Mouse (Mus musculus): ENCODE results near the gene Tpgs1.

DNA sequence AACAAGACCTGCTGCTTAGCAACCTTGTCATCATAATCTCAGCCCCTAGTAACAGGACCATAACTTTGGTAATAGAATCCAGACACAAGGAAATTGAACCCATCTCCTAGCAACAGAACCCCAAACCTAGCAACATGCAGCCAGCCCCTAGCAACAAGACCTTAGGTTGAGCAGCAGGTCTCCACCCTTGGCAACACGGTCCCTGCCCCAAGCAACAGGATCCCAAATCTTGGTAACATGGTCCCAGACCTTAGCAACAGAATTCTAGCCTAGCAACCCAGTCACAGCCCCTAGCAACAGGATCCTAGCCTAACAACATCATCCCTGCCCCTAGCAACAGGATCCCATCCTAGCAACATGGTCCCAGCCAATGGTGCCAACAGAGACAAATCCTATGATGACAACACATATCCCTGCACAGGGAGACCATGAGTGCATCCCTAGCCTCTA lies 14.2 kb upstream of the Tpgs1 start:
- TF ChIP-seq CTCF (IDR thresholded peaks at IDR 0.05; ENCODE audit: extremely low read depth, insufficient read length, insufficient replicate concordance, low read depth, low read length), result no peak
- TF ChIP-seq POLR2A (IDR thresholded peaks at IDR 0.05; ENCODE audit: low read depth, low read length), result no peak

Measured in small intestine, adult 2 months (tissue).